Mouse (Mus musculus) liver, postnatal 0 days (tissue): Measurements from ENCODE around the gene 9930022D16Rik.

ENCODE experiments used
- CTCF ChIP-seq: sonication (generic); IDR thresholded peaks from 2 replicates; pipeline ENCODE4 v1.5.1; 2016; ENCODE audit warnings: antibody characterized with exemption, low read depth
- EP300 ChIP-seq: IDR thresholded peaks from 2 replicates; pipeline ENCODE4 v1.6.1; 2016; ENCODE audit warnings: antibody characterized with exemption, low read depth, mild to moderate bottlenecking

DNA sequence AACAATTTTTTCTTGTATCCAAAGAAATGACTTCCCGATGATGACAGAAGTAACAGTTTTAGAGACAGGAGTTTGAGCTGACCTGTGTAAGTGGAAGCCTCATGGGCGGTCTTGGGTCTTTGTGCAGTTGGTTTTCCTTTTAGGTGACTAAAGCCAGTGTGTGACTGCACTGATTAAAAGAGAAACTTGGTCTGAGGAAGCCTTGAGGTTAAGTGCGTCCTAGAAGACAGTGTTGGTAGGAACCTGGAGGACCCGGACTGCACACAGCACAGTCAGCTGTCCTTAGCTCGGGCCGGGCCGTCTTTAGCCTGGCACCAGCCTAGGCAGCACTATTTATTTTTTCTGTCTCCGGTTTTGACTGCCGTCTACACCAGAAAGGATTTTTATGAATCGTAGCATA, 48.8 kb upstream of the 9930022D16Rik start:
- TF ChIP-seq CTCF: no peak
- no peak for TF ChIP-seq EP300
